Mouse (Mus musculus): ENCODE measurements around the gene Kdm5c.

- TF ChIP-seq POLR2A (IDR thresholded peaks at IDR 0.05; ENCODE audit: borderline replicate concordance, extremely low read depth, low read depth, low read length), result no peak
- TF ChIP-seq CTCF (IDR thresholded peaks at IDR 0.05; ENCODE audit: insufficient read depth, low read length), result no peak
Measured at GRCm38 (mm10) chrX:152218529-152218928, 14.3 kb upstream of the Kdm5c start.

Data from lung, adult 2 months (tissue).